Mouse (Mus musculus): ENCODE measurements around the gene Lamc3.

DNA sequence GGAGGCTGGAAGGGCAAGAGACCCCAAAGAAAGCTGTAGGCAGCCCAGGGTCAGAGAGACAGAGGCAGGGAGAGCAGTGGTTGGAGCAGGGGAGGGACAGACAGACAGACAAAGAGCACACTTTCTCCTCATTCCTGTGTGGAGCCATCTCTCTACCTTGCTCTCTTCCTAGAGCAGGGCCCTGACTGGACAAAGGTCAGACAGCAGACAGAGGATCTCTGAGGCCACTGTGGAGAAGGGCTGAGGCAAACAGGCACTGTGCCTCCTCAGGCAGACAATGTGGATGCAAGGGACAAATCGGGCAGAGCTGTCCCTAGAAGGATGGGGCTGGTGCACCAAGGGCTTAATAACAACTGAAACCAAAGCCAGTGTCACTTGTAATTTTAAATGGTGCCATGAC lies 48.2 kb upstream of the Lamc3 start:
- TF ChIP-seq CTCF (IDR thresholded peaks at IDR 0.05; ENCODE audit: control insufficient read depth, insufficient read depth, low read length) (no peak), POLR2A (IDR thresholded peaks at IDR 0.05; ENCODE audit: borderline replicate concordance, control insufficient read depth, low read depth, low read length) (no peak)
